Mouse (Mus musculus) heart, postnatal 25 days (tissue): ENCODE measurements at regions not wholly inside any gene's neighbourhood (a gene's known extent, or its start where the extent isn't known, plus 50 kb on each side); places are given as distances from the start of the nearest gene placed in this dataset.

Experiments
- DNase-seq: peaks from one replicate; pipeline ENCODE4 v3.0.0; 2022; ENCODE audit warnings: low spot score
- intact Hi-C: fragments of 180-260 bp; cut with DNase I; formaldehyde crosslinking; loops from one replicate; pipeline ENCODE4 v1.15.1; 2025

- intact Hi-C loops, result no loop called here
- DNase-seq, result no peak
These were observed 348.9 kb downstream of the Dmrt2 start for GRCm38 (mm10) chr19:26021141-26021540.

DNA sequence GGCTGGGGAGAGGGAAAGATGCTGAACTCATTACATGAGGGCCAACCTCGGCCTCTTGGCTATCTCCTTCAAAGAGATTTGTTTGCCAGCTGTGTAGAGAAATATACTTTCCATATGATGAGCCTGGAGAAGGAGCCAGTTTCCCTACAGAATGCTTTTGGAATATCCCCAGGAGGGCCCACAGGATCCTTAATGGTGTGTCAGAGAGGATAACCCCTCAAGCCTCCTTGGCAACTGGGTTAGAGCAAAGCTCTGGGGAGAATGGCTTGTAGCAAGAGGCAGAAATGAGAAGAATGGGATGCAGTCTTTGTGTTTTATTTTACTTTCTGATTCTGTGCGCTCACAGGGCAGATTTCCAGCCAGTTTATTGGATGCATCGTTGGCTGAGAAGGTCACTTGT, 353.9 kb downstream of the Dmrt2 start:
- no peak for DNase-seq
- intact Hi-C loops, result no loop called here

- intact Hi-C loops, result loop anchor here (10.0 kb wide), 1 partner anchor 322 kb away; no protein-coding TSS in a partner anchor
- DNase-seq, result no peak
These were observed 365.1 kb downstream of the Dmrt2 start for GRCm38 (mm10) chr19:26037270-26037669.

- intact Hi-C loops, result no loop called here
- DNase-seq, result no peak
These were observed 379.4 kb downstream of the Dmrt2 start for GRCm38 (mm10) chr19:26051478-26052215.

DNA sequence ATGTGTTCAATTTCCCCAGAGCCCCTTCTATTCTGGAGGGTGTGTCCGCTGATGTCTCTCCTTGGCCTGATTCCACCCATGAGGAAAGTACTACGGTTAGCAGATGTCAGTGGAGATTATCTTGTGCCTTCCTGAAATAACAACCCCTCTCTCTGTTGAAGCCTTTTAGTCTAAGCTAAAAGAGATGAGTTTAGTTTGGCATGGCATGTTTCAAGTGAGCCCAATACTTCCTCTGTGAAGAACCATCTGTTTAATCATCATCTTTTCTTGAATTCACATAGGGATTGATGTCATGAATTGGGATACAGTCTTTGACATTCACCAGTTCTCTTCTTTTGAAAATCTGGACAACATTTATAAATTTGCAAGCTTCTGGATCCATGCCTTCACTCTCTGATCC, 387.5 kb downstream of the Dmrt2 start:
- intact Hi-C loops, result no loop called here
- no peak for DNase-seq

GRCm38 (mm10) chr19:26068553-26068952, 396.3 kb downstream of the Dmrt2 start:
- intact Hi-C loops, result no loop called here
- DNase-seq, result no peak

GRCm38 (mm10) chr19:26069908-26070307, 397.7 kb downstream of the Dmrt2 start:
- no peak for DNase-seq
- intact Hi-C loops, result no loop called here

GRCm38 (mm10) chr19:26088318-26088717, 416.1 kb downstream of the Dmrt2 start:
- intact Hi-C loops, result no loop called here
- no peak for DNase-seq

GRCm38 (mm10) chr19:26091386-26091785, 419.2 kb downstream of the Dmrt2 start:
- intact Hi-C loops, result no loop called here
- no peak for DNase-seq

DNA sequence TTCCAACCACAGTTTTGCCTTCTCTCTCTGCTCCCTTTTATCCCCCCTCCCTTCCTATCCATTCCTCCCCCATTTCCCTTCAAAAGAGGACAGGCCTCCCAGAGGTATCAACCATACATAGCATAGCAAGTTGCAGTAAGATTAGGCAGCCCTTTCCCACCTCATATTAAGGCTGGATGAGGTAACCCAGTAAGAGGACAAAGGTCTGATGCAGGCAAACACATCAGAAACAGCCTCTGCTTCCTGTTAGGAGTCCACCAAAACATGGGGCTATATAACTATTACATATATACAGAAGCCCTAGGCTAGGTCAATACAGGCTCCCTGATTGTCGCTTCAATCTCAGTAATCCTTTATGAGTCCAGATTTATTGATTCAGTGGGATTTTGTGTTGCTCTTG, 421.6 kb downstream of the Dmrt2 start:
- DNase-seq, result no peak
- intact Hi-C loops, result no loop called here

- DNase-seq, result no peak
- intact Hi-C loops, result no loop called here
These were observed 442.1 kb downstream of the Dmrt2 start for GRCm38 (mm10) chr19:26114326-26114725.

GRCm38 (mm10) chr19:26128423-26128822, 456.2 kb downstream of the Dmrt2 start:
- no peak for DNase-seq
- intact Hi-C loops, result no loop called here

- no peak for DNase-seq
- intact Hi-C loops, result no loop called here
These were observed 462.2 kb downstream of the Dmrt2 start for GRCm38 (mm10) chr19:26134385-26134784.

- no peak for DNase-seq
- intact Hi-C loops, result no loop called here
These were observed 463.3 kb downstream of the Dmrt2 start for GRCm38 (mm10) chr19:26135398-26136104.

DNA sequence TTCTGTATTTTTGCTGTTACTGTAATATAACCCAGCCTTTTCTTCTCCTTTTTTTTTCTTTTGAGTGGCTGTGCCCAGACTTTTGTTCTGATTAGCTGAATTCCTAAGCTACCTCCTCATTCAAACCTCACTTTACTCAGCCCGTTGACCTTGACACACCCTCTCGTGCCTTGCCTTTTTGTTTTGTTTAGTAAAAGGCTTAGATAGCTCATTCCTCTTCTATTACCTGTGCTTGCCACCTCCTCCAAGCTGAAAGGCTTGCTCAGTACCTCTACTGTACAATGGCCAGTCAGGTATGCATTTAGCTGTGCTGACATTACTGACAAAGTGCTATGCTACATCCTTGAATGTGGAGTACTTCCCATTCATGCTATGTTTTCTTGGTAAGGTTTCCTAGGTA, 464.2 kb upstream of the Smarca2 start:
- intact Hi-C loops, result no loop called here
- no peak for DNase-seq

GRCm38 (mm10) chr19:26143539-26143938, 461.3 kb upstream of the Smarca2 start:
- intact Hi-C loops, result no loop called here
- DNase-seq, result no peak

DNA sequence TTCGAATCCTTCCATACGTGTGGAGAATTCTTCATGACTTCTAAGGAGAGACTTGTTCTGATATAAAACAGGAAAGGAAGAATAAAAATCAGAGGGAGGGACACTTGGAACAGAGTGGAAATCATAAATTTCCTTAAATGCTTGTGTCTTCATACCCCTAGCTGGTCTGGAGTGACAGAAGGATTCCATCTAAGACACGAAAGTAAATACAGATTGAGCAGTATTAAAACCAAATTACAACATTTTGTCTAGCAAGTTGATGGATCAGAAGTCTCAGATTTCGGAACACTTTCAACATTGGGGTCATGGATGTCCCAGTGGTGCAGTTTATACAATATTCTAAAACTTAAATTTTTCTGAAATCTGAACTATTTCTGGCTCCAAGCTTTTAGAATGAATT, 453.6 kb upstream of the Smarca2 start:
- intact Hi-C loops, result no loop called here
- no peak for DNase-seq

DNA sequence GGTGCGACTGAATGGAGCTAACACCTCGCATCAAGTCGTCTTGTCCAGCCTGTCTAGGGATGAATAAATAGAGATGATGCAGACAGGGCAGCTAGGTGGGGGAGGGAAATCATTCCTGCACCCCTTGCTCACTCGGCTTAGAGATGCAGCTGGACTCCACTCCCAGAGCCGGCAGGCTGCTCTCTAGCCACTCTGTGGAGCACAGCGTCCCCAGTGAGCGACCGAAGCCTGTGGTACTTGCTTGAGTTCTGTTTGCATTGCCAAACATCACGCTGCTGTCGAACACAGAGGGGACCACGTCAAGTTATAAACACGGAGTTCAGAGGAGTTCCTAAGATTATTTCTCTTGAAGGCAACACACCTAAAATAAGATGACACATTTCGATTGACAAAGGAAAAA, 439.9 kb upstream of the Smarca2 start:
- intact Hi-C loops, result no loop called here

GRCm38 (mm10) chr19:26181774-26182173, 423.1 kb upstream of the Smarca2 start:
- no peak for DNase-seq
- intact Hi-C loops, result no loop called here

More for the DNA sequence above, 439.9 kb upstream of the Smarca2 start:
- no peak for DNase-seq

- DNase-seq, result no peak
- intact Hi-C loops, result no loop called here
These were observed 419.8 kb upstream of the Smarca2 start for GRCm38 (mm10) chr19:26185012-26185411.

DNA sequence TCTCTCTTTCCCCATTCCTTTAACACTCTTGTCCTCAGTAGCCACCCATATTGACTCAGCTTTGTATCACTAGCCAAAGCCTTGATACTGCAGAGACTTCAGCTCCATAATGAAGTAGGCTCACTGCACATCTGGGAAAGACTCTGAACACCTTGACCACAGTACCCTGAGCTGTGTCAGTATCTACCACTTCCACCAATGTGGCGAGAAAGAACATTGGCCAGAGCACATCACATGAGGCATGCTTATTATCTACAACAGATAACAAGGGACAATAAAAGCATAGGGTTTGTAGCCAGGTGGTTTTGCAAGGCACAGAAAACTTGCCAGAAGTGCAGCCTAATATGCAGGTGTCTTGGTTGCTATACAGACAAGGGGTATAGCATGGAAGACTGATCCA, 414.0 kb upstream of the Smarca2 start:
- intact Hi-C loops, result no loop called here
- DNase-seq, result no peak

DNA sequence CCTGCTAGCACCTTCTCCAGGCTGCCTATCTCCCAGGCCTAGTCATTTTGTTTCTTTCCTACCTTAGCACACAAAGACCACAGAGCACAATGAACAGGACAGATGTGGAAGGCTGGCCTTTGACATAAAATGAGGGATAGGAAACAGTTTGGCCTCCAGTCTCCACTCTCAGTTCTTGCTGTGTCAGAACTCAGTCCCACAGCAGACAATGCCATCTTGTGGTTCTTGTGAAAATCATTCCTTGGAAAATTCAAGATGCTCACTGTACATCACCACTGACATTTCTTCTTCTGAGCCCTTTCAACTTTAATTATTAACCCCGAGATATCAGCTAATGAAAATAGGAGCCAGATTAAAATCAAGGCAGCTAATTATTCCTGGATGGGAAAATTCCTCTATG, 411.2 kb upstream of the Smarca2 start:
- DNase-seq, result no peak
- intact Hi-C loops, result no loop called here
